Mouse (Mus musculus): Measurements from ENCODE around the gene Pbx2.

GRCm38 (mm10) chr17:34560438-34560837 is 30.6 kb upstream of the Pbx2 start:
- no peak for TF ChIP-seq CTCF (IDR thresholded peaks at IDR 0.05; ENCODE audit: borderline replicate concordance, insufficient read depth, low read length)
- TF ChIP-seq POLR2A (IDR thresholded peaks at IDR 0.05; ENCODE audit: low read depth, low read length), result no peak

Data from embryonic fibroblast, embryonic 13.5 days (primary cell).